Mouse (Mus musculus): ENCODE results near the gene Psmd10. TPM values are rescaled to one million over a fixed set of nuclear protein-coding genes. Genes with fewer than 3 reads are reported as not detected.
A peak's percentile ranks its signal among the peaks of the same experiment; 100 is the strongest.

The Psmd10 gene
- polyA plus RNA-seq (2015; fragmentation: Nextera tagmentation; extraction: Ambion mirVana) = 33.1 and 36.2 TPM in 2 replicates

DNA sequence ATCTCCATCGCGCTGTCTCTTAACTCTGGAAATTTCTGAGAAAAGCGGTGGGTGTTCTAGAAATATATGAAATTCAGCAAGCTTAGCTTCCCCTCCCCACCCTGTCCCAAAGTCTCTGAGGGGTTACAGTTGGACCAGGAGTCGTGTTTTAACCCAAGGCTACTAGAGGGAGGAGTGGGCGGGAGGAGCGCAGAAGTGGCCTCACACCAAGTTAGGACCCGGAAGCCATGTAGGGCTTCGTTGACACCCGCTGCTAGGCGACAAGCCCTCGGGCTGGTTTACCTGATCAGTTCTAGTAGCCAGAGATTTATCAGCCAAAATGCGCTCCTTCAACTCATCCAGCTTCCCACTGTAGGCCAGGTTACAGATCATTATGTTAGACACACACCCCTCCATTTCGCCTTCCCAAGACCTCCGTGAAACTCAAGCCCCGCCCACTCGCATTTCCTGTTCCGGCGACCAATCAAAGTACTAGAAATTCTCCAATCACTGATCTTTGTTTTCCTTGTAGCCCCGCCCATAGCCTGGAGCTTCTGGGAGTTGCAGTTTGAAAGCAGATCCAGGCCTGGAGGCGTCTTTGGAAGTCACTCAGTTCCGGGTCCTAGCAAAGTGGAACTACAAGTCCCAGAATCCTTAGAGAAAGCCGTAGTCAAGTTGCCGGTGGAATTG is at the start of gene Psmd10, which contains the start of gene Atg4a:
Psmd10 (minus strand) TSS at position 457 of the 669 bp plus-strand sequence.
Atg4a (plus strand) TSS at position 636 of the 669 bp plus-strand sequence.
- Histone ChIP-seq H3K4me3 (ENCODE audit: low read depth, low read length) (peak within 1 kb of the TSS; percentile 71), H3K36me3 (ENCODE audit: control insufficient read depth, insufficient read depth) (no peaks in the 10 kb centered on the region; the same call in 1 of the 2 replicates), H3K4me2 (ENCODE audit: low read depth, low read length) (peak within 1 kb of the TSS; percentile 64), H3K9ac (ENCODE audit: low read depth, low read length) (peak within 1 kb of the TSS; percentile 69), H3K27me3 (ENCODE audit: control insufficient read depth, insufficient read depth, low read depth, low read length) (no peaks in the 10 kb centered on the region), H3K27ac (ENCODE audit: low read length) (peak within 1 kb of the TSS; percentile 88), H3K4me1 (ENCODE audit: control insufficient read depth, low read depth, low read length) (no peaks in the 10 kb centered on the region; the same call in 1 of the 2 replicates), H3K9me3 (replicated peaks; ENCODE audit: control insufficient read depth, low read length) (no peaks in the 10 kb centered on the region)
- ATAC-seq (ENCODE audit: low read depth) = peak; percentile 89
- WGBS (ENCODE audit: insufficient replicate concordance) = 22% methylated on average over 23 of the region's 23 CpGs

- no peak overlapping the region for H3K4me3 ChIP-seq (ENCODE audit: low read depth, low read length)
- H3K27me3 ChIP-seq (ENCODE audit: control insufficient read depth, insufficient read depth, low read depth, low read length) = no peaks in the 10 kb centered on the region; the same call in 1 of the 2 replicates
- H3K4me2 ChIP-seq (ENCODE audit: low read depth, low read length) = no peak overlapping the region
- 0 out of 2 replicates have a peak, but pooled peaks have one; percentile 11 for ATAC-seq (ENCODE audit: low read depth)
- no peak overlapping the region for H3K27ac ChIP-seq (ENCODE audit: low read length)
- no peaks in the 10 kb centered on the region for H3K36me3 ChIP-seq (ENCODE audit: control insufficient read depth, insufficient read depth)
- H3K4me1 ChIP-seq (ENCODE audit: control insufficient read depth, low read depth, low read length) = no peaks in the 10 kb centered on the region
- H3K9me3 ChIP-seq (replicated peaks; ENCODE audit: control insufficient read depth, low read length) = no peaks in the 10 kb centered on the region
- H3K9ac ChIP-seq (ENCODE audit: low read depth, low read length) = no peak overlapping the region
Measured at GRCm38 (mm10) chrX:140998885-140999284, 42.4 kb upstream of the Psmd10 start.

GRCm38 (mm10) chrX:140997912-140998545 is 41.5 kb upstream of the Psmd10 start:
- no peak overlapping the region for H3K9ac ChIP-seq (ENCODE audit: low read depth, low read length)
- H3K36me3 ChIP-seq (ENCODE audit: control insufficient read depth, insufficient read depth) = no peaks in the 10 kb centered on the region
- ATAC-seq (ENCODE audit: low read depth) = 0 out of 2 replicates have a peak, but pooled peaks have one; percentile 2

GRCm38 (mm10) chrX:140996909-140997516 is 40.5 kb upstream of the Psmd10 start:
- Histone ChIP-seq H3K4me2 (ENCODE audit: low read depth, low read length) (no peak overlapping the region), H3K9ac (ENCODE audit: low read depth, low read length) (no peak overlapping the region), H3K36me3 (ENCODE audit: control insufficient read depth, insufficient read depth) (no peaks in the 10 kb centered on the region), H3K27ac (ENCODE audit: low read length) (no peak overlapping the region), H3K9me3 (replicated peaks; ENCODE audit: control insufficient read depth, low read length) (no peaks in the 10 kb centered on the region), H3K27me3 (ENCODE audit: control insufficient read depth, insufficient read depth, low read depth, low read length) (no peaks in the 10 kb centered on the region; the same call in 1 of the 2 replicates), H3K4me3 (ENCODE audit: low read depth, low read length) (no peak overlapping the region), H3K4me1 (ENCODE audit: control insufficient read depth, low read depth, low read length) (no peaks in the 10 kb centered on the region)
- WGBS (ENCODE audit: insufficient replicate concordance) = 93% methylated on average over 1 of the region's 1 CpGs
- peak; percentile 48 for ATAC-seq (ENCODE audit: low read depth)

More at GRCm38 (mm10) chrX:140997912-140998545, 41.5 kb upstream of the Psmd10 start:
- H3K4me1 ChIP-seq (ENCODE audit: control insufficient read depth, low read depth, low read length) = no peaks in the 10 kb centered on the region
- H3K4me3 ChIP-seq (ENCODE audit: low read depth, low read length) = no peak overlapping the region
- H3K9me3 ChIP-seq (replicated peaks; ENCODE audit: control insufficient read depth, low read length) = no peaks in the 10 kb centered on the region
- no peaks in the 10 kb centered on the region; the same call in 1 of the 2 replicates for H3K27me3 ChIP-seq (ENCODE audit: control insufficient read depth, insufficient read depth, low read depth, low read length)
- H3K4me2 ChIP-seq (ENCODE audit: low read depth, low read length) = no peak overlapping the region
- WGBS (ENCODE audit: insufficient replicate concordance) = 50% methylated on average over 1 of the region's 1 CpGs
- no peak overlapping the region for H3K27ac ChIP-seq (ENCODE audit: low read length)

- H3K9ac ChIP-seq (ENCODE audit: low read depth, low read length) = no peak overlapping the region
- no peak overlapping the region for H3K4me2 ChIP-seq (ENCODE audit: low read depth, low read length)
- no peak for ATAC-seq (ENCODE audit: low read depth)
- no peaks in the 10 kb centered on the region; the same call in 1 of the 2 replicates for H3K4me1 ChIP-seq (ENCODE audit: control insufficient read depth, low read depth, low read length)
- no peak overlapping the region for H3K27ac ChIP-seq (ENCODE audit: low read length)
- H3K4me3 ChIP-seq (ENCODE audit: low read depth, low read length) = no peak overlapping the region
- no peaks in the 10 kb centered on the region for H3K36me3 ChIP-seq (ENCODE audit: control insufficient read depth, insufficient read depth)
- 75% methylated on average over 2 of the region's 2 CpGs for WGBS (ENCODE audit: insufficient replicate concordance)
- peaks cover 6% of the 10 kb centered on the region; the same call in 1 of the 2 replicates for H3K27me3 ChIP-seq (ENCODE audit: control insufficient read depth, insufficient read depth, low read depth, low read length)
- no peaks in the 10 kb centered on the region for H3K9me3 ChIP-seq (replicated peaks; ENCODE audit: control insufficient read depth, low read length)
Measured at GRCm38 (mm10) chrX:140985256-140985655, 28.7 kb upstream of the Psmd10 start.

GRCm38 (mm10) chrX:140984795-140985194 is 28.3 kb upstream of the Psmd10 start:
- H3K27me3 ChIP-seq (ENCODE audit: control insufficient read depth, insufficient read depth, low read depth, low read length) = peaks cover 6% of the 10 kb centered on the region; the same call in 1 of the 2 replicates
- H3K9ac ChIP-seq (ENCODE audit: low read depth, low read length) = no peak overlapping the region
- WGBS (ENCODE audit: insufficient replicate concordance) = 28% methylated on average over 6 of the region's 6 CpGs
- H3K4me1 ChIP-seq (ENCODE audit: control insufficient read depth, low read depth, low read length) = no peaks in the 10 kb centered on the region; the same call in 1 of the 2 replicates
- no peak for ATAC-seq (ENCODE audit: low read depth)
- no peak overlapping the region for H3K4me3 ChIP-seq (ENCODE audit: low read depth, low read length)
- no peaks in the 10 kb centered on the region for H3K36me3 ChIP-seq (ENCODE audit: control insufficient read depth, insufficient read depth)
- H3K27ac ChIP-seq (ENCODE audit: low read length) = no peak overlapping the region
- H3K4me2 ChIP-seq (ENCODE audit: low read depth, low read length) = no peak overlapping the region
- no peaks in the 10 kb centered on the region for H3K9me3 ChIP-seq (replicated peaks; ENCODE audit: control insufficient read depth, low read length)

GRCm38 (mm10) chrX:140983206-140983960 is 26.9 kb upstream of the Psmd10 start:
- Histone ChIP-seq H3K4me3 (ENCODE audit: low read depth, low read length) (no peak overlapping the region), H3K9ac (ENCODE audit: low read depth, low read length) (no peak overlapping the region), H3K27me3 (ENCODE audit: control insufficient read depth, insufficient read depth, low read depth, low read length) (peaks cover 6% of the 10 kb centered on the region; the same call in 1 of the 2 replicates), H3K4me2 (ENCODE audit: low read depth, low read length) (no peak overlapping the region), H3K36me3 (ENCODE audit: control insufficient read depth, insufficient read depth) (no peaks in the 10 kb centered on the region), H3K27ac (ENCODE audit: low read length) (no peak overlapping the region), H3K9me3 (replicated peaks; ENCODE audit: control insufficient read depth, low read length) (no peaks in the 10 kb centered on the region), H3K4me1 (ENCODE audit: control insufficient read depth, low read depth, low read length) (no peaks in the 10 kb centered on the region; the same call in 1 of the 2 replicates)
- WGBS (ENCODE audit: insufficient replicate concordance) = 32% methylated on average over 6 of the region's 6 CpGs
- ATAC-seq (ENCODE audit: low read depth) = no peak

DNA sequence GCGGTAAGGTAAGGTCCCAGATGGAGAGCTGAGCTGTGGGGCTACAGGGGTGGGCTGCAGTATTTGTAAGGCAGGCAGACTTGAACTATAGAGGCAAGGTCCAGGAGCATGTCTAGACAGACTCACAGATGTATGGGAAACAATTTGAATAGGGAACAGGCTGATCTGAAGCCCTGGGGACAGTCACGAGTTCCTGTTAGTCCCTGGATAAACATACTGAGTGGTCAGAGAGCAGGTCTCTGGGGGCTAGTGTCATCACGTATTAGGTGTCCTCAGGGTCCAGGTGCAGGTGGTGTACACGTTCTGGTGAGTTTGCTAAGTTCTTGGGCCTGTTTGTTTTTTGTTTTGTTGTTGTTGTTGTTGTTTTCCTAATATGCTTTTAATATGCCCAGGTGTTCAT is 23.6 kb upstream of the Psmd10 start:
- ATAC-seq (ENCODE audit: low read depth) = 0 out of 2 replicates have a peak, but pooled peaks have one; percentile 13
- Histone ChIP-seq H3K27ac (ENCODE audit: low read length) (no peak overlapping the region), H3K4me1 (ENCODE audit: control insufficient read depth, low read depth, low read length) (no peaks in the 10 kb centered on the region; the same call in 1 of the 2 replicates), H3K9ac (ENCODE audit: low read depth, low read length) (no peak overlapping the region), H3K36me3 (ENCODE audit: control insufficient read depth, insufficient read depth) (no peaks in the 10 kb centered on the region), H3K4me3 (ENCODE audit: low read depth, low read length) (no peak overlapping the region), H3K4me2 (ENCODE audit: low read depth, low read length) (no peak overlapping the region), H3K27me3 (ENCODE audit: control insufficient read depth, insufficient read depth, low read depth, low read length) (peaks cover 6% of the 10 kb centered on the region; the same call in 1 of the 2 replicates), H3K9me3 (replicated peaks; ENCODE audit: control insufficient read depth, low read length) (no peaks in the 10 kb centered on the region)
- WGBS (ENCODE audit: insufficient replicate concordance) = 54% methylated on average over 4 of the region's 4 CpGs
